Mouse (Mus musculus) liver, postnatal 0 days (tissue): ENCODE measurements at regions not wholly inside any gene's neighbourhood (a gene's known extent, or its start where the extent isn't known, plus 50 kb on each side); places are given as distances from the start of the nearest gene placed in this dataset.

Experiments used
- CTCF ChIP-seq: sonication (generic); IDR thresholded peaks from 2 replicates; pipeline ENCODE4 v1.5.1; 2016; ENCODE audit warnings: antibody characterized with exemption, low read depth
- EP300 ChIP-seq: IDR thresholded peaks from 2 replicates; pipeline ENCODE4 v1.6.1; 2016; ENCODE audit warnings: antibody characterized with exemption, low read depth, mild to moderate bottlenecking

DNA sequence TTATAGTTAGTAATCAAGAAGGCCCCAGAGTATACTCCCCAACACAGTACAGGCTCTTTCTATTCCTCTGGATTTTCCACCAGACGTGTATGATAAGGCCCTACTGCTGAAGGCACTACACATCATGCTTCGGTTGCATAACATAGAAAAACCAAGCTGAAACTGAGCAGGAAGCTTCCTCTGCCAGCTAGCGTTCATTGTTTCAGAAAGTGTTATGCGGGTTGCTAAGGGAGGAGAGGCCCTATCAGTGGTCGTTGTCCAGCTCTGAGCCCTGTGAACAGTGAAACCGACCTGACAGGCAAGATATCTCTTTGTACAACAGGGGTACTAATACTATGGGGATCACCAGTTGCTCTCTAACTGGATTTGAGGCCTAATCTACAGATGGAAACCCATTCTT, 118.9 kb upstream of the Serpine2 start:
- TF ChIP-seq CTCF (no peak), EP300 (no peak)
